Mouse (Mus musculus) lung, adult 2 months (tissue): ENCODE measurements at regions not wholly inside any gene's neighbourhood (a gene's known extent, or its start where the extent isn't known, plus 50 kb on each side); places are given as distances from the start of the nearest gene placed in this dataset.

Experiments
- DNase-seq: peaks from one replicate; pipeline ENCODE4 v3.0.0; 2022
- H3K4me1 ChIP-seq: fragments of 200-500 bp; 2 replicates; pipeline ENCODE4 v1.6.1; 2011; ENCODE audit warnings: low read length; ENCODE audit not compliant: control insufficient read depth, insufficient read depth
- H3K4me3 ChIP-seq: fragments of 200-500 bp; replicated peaks from 2 replicates; pipeline ENCODE3; 2011; ENCODE audit warnings: low read depth, mild to moderate bottlenecking, control low read depth, low read length; ENCODE audit errors: extremely low read depth
- CTCF ChIP-seq: fragments of 200-500 bp; IDR thresholded peaks from 2 replicates; pipeline ENCODE4 v1.5.1; 2011; ENCODE audit warnings: mild to moderate bottlenecking, low read length, control low read depth; ENCODE audit not compliant: insufficient read depth
- POLR2A ChIP-seq: fragments of 200-500 bp; IDR thresholded peaks from 2 replicates; pipeline ENCODE4 v1.6.1; 2011; ENCODE audit warnings: low read depth, mild to moderate bottlenecking, control low read depth, low read length, borderline replicate concordance; ENCODE audit errors: extremely low read depth
- WGBS: fragments of 180-500 bp; shearing (Covaris S2); methylation state at CpG from one replicate; pipeline ENCODE4 v1.1.7; 2018; 5-methylcytosine and 5-hydroxymethylcytosine counted together

GRCm38 (mm10) chr2:48612251-48612650 is 201.7 kb upstream of the Acvr2a start:
- TF ChIP-seq POLR2A: no peak
- no peak for TF ChIP-seq CTCF
- WGBS: 80% methylated on average over 3 of the region's 3 CpGs
- Histone ChIP-seq H3K4me3 (no peak overlapping the region), H3K4me1 (no peaks in the 10 kb centered on the region)
- DNase-seq: no peak

DNA sequence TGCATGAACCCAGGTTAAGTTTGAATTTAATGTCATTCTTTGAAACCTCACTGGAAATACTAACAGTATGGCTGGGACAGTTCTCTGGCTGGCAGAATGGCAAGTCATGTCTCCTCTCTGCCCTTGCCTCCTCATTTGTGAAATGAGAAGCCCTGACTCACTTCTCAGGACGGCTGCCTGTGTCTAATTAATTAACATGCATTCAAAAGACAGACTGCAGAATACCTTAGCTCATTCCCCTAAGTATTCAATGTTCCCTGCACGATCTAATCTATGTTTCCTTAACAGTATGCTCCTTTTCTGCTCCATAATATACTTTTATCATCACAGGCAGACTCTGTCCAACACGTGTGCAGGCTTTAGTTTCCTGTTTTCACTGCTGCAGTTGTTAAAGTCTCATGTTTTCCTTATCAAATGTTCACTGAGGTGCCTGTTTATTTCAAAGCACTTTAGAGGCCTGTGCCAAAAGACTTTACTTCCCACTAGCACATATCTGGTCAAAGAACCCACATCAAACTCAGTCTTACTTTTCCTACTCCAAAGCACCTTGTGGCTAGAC is 196.7 kb upstream of the Acvr2a start:
- Histone ChIP-seq H3K4me3 (no peak overlapping the region), H3K4me1 (no peaks in the 10 kb centered on the region)
- TF ChIP-seq POLR2A (no peak), CTCF (no peak)
- no peak for DNase-seq
- 39% methylated on average over 3 of the region's 3 CpGs for WGBS

DNA sequence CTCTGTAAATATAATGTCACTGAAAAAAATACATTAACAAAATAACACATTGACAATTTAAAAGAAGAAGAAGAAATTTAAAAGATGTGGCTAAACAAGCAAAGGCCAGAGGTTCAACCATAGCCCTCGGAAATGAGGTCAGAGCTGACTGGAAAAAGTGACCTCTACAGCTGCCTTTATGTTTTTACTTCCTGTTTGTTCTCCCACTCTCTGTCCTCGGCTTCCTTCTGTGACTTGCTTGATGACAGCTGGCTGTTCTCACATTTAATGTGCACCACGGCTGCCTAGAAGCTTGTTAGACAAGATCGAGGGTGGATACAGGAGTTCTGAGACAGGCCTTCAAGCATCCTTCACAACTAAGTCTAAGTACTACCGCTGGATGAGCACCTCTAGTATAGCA is 194.9 kb upstream of the Acvr2a start:
- Histone ChIP-seq H3K4me1 (peaks cover 3% of the 10 kb centered on the region; the same call in 1 of the 2 replicates), H3K4me3 (no peak overlapping the region)
- TF ChIP-seq CTCF (no peak), POLR2A (no peak)
- DNase-seq: no peak
- 30% methylated on average over 5 of the region's 5 CpGs for WGBS

DNA sequence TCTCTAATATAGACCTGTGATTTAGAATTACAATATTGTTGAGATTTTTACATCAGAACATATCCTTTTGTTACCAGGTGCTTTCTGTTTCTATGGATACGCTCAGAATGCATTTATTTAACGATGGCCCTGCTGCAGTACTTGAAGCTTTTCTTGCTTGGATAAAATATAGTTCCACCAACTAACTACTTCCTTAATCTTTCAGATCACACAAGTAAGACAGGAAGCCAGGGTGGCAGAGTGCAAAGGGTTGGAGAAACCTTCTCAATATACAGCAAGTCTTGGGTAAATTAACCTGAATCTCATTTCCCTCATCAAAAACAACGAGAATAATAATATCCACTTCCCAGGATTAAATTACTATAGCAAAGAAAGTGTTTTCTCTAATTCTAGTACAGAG is 193.1 kb upstream of the Acvr2a start:
- TF ChIP-seq POLR2A: no peak
- no peak for TF ChIP-seq CTCF
- peaks cover 3% of the 10 kb centered on the region; the same call in 1 of the 2 replicates for H3K4me1 ChIP-seq
- no peak overlapping the region for H3K4me3 ChIP-seq
- 67% methylated on average over 3 of the region's 3 CpGs for WGBS
- no peak for DNase-seq

DNA sequence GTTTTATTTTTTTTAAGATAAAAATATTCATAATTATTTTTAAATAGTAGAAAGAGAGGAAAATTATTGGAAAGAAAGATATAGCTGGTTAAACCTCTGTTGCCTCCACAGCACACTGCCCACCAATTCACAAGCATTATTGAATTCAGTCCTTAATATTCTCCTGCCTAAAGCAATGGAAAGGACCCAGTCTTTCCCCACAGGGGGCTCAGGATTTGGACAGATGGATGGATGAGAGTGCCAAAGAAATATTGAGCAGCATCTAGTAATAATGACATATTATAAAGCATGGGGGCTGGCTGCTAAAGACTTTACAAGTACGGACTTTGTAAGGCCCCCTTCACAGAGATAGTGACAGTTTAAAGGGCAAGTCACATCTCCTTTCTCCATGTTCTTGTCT is 191.6 kb upstream of the Acvr2a start:
- TF ChIP-seq CTCF (no peak), POLR2A (no peak)
- Histone ChIP-seq H3K4me3 (no peak overlapping the region), H3K4me1 (peaks cover 3% of the 10 kb centered on the region; the same call in 1 of the 2 replicates)
- WGBS: 86% methylated on average over 1 of the region's 1 CpGs
- DNase-seq: no peak

DNA sequence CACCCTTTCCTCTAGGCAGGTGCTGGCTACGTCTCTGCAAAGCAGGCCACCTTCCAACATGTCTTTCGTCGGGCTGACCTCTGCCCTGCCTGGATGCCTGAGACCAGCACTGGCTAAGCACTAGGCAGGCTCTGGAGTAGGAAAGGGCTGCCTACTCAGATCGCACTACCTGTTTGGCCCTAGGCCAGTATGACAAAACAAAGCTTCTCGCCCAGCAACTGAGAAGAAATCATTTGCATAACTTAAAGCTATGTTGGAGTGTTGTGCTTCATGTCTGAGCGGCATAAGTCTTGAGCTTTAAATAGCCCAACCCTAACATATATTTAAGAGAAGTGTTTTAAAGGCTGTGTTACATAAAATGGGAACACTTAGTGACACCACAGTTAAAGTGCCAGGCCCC is 189.9 kb upstream of the Acvr2a start:
- H3K4me1 ChIP-seq: peaks cover 3% of the 10 kb centered on the region; the same call in 1 of the 2 replicates
- no peak overlapping the region for H3K4me3 ChIP-seq
- peak; percentile 26 for DNase-seq
- WGBS: 50% methylated on average over 6 of the region's 6 CpGs
- TF ChIP-seq CTCF: no peak
- TF ChIP-seq POLR2A: no peak

- peaks cover 3% of the 10 kb centered on the region; the same call in 1 of the 2 replicates for H3K4me1 ChIP-seq
- no peak for TF ChIP-seq CTCF
- TF ChIP-seq POLR2A: no peak
- WGBS: 68% methylated on average over 2 of the region's 2 CpGs
- peak; percentile 11 for DNase-seq
- H3K4me3 ChIP-seq: no peak overlapping the region
Measured at GRCm38 (mm10) chr2:48624461-48624860, 189.4 kb upstream of the Acvr2a start.

DNA sequence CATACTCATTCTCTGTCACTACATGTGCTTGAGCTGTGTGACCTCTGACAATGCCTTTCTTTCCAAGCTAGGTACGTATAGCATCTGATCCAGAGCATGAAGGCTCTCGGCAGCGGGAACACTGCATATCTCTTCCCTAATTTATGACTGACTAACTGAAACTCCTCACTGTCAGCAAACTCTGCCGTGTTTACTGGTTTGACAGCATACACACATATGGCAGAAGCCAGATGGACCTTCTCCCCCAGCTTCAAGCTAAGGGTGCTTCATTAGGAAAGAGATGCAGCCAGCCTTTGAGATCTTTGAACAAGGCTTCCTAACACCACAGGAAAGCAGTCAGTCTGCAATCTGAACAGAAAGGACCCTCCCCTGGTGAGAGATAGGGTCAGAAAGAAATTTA is 186.9 kb upstream of the Acvr2a start:
- no peak overlapping the region for H3K4me3 ChIP-seq
- peaks cover 3% of the 10 kb centered on the region; the same call in 1 of the 2 replicates for H3K4me1 ChIP-seq
- TF ChIP-seq POLR2A: no peak
- no peak for TF ChIP-seq CTCF
- WGBS: 74% methylated on average over 4 of the region's 4 CpGs
- DNase-seq: no peak

DNA sequence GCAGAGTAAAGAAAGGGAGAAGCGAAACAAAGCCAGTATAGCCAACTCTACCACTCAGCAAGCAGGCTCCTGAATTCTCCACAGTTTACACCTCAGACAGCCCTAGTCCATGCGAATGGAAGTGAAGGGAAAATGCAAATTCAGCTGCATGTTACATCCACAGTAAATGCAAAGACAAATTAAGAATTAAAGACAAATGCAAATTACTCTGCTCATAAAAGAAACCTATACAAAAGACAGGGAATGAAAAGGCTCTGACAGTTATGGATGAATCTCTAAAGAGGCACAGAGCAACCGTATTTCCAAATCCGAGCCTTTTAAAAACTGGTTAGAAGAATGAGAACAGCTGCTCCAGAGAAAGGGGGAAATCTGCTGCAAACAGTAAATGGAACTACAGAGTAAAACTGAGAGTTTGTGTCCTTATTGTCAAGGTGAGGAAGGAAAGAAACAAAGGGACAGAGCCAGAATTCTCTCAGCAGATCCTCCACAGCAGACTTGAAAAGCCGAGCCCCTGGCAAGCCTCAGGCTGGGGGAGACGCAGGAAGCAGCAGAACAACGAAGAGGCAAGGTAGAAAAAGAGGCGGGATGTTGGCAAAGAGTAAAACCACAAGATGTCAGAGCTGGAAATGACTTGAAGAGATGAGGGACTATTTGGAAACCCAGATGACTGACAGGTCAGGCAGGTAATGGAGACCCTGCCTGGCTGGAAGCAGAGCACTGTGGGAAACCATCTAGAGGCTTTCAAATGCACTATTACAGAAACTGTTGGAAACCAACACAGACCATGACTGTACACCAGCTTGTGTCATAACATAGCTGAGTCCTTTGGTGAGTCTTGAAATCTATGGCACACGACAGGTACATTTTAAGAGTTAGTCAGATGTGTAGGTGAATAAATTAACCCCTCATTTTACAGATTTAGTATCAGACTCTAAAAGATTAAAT is 184.5 kb upstream of the Acvr2a start:
- no peaks in the 10 kb centered on the region for H3K4me1 ChIP-seq
- no peak for DNase-seq
- WGBS: 70% methylated on average over 9 of the region's 9 CpGs
- H3K4me3 ChIP-seq: no peak overlapping the region
- no peak for TF ChIP-seq POLR2A
- no peak for TF ChIP-seq CTCF
